ENCODE assay signal across 9 mouse cellular contexts in genomic region chr8:70570990-70571389, GRCm38 (mm10). TPM values are rescaled to one million over a fixed set of nuclear protein-coding genes. Genes with fewer than 3 reads are reported as not detected.
DNase-seq lines count a peak whose midpoint lies in the region; ATAC-seq and TF ChIP-seq lines count a peak whose summit lies in the region.
"Had no signal": no experiment of that assay in that cellular context is flagged by ENCODE, and none has a peak within 500 bp of the region (broad histone marks: within the 10 kb centered on the region; RNA-seq: fewer than 3 reads in every experiment).

No protein-coding gene starts in this region.

- 0 out of 2 replicates have a peak, but pooled peaks have one; percentile 1 for TF ChIP-seq CTCF in lung, adult 2 months (IDR thresholded peaks at IDR 0.05; ENCODE audit: insufficient read depth, low read length)

- TF ChIP-seq POLR2A in lung, adult 2 months (IDR thresholded peaks at IDR 0.05; ENCODE audit: borderline replicate concordance, extremely low read depth, low read depth, low read length) = no peak

- H3K27ac ChIP-seq in forebrain, embryonic 11.5 days (ENCODE audit: low read depth, low read length) = no peak overlapping the region
- H3K27ac ChIP-seq: macrophage had no signal

- no peak overlapping the region for H3K4me3 ChIP-seq in lung, adult 2 months (replicated peaks; ENCODE audit: extremely low read depth, low read depth, low read length)
- no peak overlapping the region for H3K4me3 ChIP-seq in forebrain, embryonic 11.5 days (ENCODE audit: low read depth, low read length)

- H3K4me2 ChIP-seq in forebrain, embryonic 11.5 days (ENCODE audit: low read depth, low read length, severe bottlenecking) = no peak overlapping the region

- no peaks in the 10 kb centered on the region; the same call in 1 of the 2 replicates for H3K36me3 ChIP-seq in forebrain, embryonic 11.5 days (ENCODE audit: control insufficient read depth, insufficient read depth, low read length)

- intact Hi-C loops in heart, postnatal 36 days (cut with DNase I) = no loop called here

- H3K4me1 ChIP-seq in lung, adult 2 months (ENCODE audit: control insufficient read depth, insufficient read depth, low read length) = peaks cover 11% of the 10 kb centered on the region
- H3K4me1 ChIP-seq in forebrain, embryonic 11.5 days (replicated peaks; ENCODE audit: control insufficient read depth, insufficient read depth, low read length) = no peaks in the 10 kb centered on the region

- WGBS in lung, adult 2 months = 60% methylated on average over 6 of the region's 6 CpGs
- WGBS in forebrain, embryonic 11.5 days = 87% methylated on average over 6 of the region's 6 CpGs

- H3K27me3 ChIP-seq in forebrain, embryonic 11.5 days (ENCODE audit: control insufficient read depth, insufficient read depth, low read length) = no peaks in the 10 kb centered on the region

- no peak overlapping the region for H3K9ac ChIP-seq in forebrain, embryonic 11.5 days (ENCODE audit: low read length)

- DNase-seq in lung, adult 2 months = no peak
- DNase-seq in lung, postnatal 4 days = no peak
- DNase-seq in cerebellum, adult 9-10 months = peak; percentile 74
- peak; percentile 68 to 86 for DNase-seq in heart, adult 18-20 months
- peak; percentile 42 to 57 for DNase-seq in heart, postnatal 36 days
- DNase-seq in urinary bladder, adult 18-20 months (ENCODE audit: low spot score in 2 of 2) = no peak
- DNase-seq in forebrain, embryonic 11.5 days (ENCODE audit: low spot score) = no peak
- DNase-seq: kidney, postnatal 14 days had no signal

- ATAC-seq in forebrain, embryonic 11.5 days (replicated peaks; ENCODE audit: low FRiP score) = no peak

- H3K9me3 ChIP-seq in forebrain, embryonic 11.5 days (ENCODE audit: control insufficient read depth, low read length) = no peaks in the 10 kb centered on the region

RNA-seq across cellular contexts. Expression of gene Isyna1, which starts 23.2 kb away (rescaled TPM):
- polyA plus RNA-seq in lung, adult 2 months (2012; rRNA removed) = 102 and 112 TPM in 2 replicates
- total RNA-seq in heart, adult 18-20 months (2021) = 10 to 100 TPM; 15.4 to 28.2 TPM
- total RNA-seq in heart, postnatal 36 days (2021) = 10 to 100 TPM; 22.2 to 25.8 TPM
- polyA plus RNA-seq in forebrain, embryonic 11.5 days (2014; fragmentation: Nextera tagmentation; extraction: Ambion mirVana) = 98.1 and 109 TPM in 2 replicates

RNA-seq across cellular contexts. Expression of gene Ell, which starts 31.7 kb away (rescaled TPM):
- polyA plus RNA-seq in lung, adult 2 months (2012; rRNA removed) = 29.6 and 32.9 TPM in 2 replicates
- total RNA-seq in heart, adult 18-20 months (2021) = 10 to 100 TPM; 10.9 to 12.0 TPM
- 10 to 100 TPM; 12.0 to 12.1 TPM for total RNA-seq in heart, postnatal 36 days (2021)
- polyA plus RNA-seq in forebrain, embryonic 11.5 days (2014; fragmentation: Nextera tagmentation; extraction: Ambion mirVana) = 21.8 and 22.2 TPM in 2 replicates

RNA-seq across cellular contexts. Expression of gene Ssbp4, which starts 37.7 kb away (rescaled TPM):
- 228 and 351 TPM in 2 replicates for polyA plus RNA-seq in lung, adult 2 months (2012; rRNA removed)
- total RNA-seq in heart, adult 18-20 months (2021) = 10 to 100 TPM; 29.9 to 35.7 TPM
- 10 to 100 TPM; 28.9 to 35.0 TPM for total RNA-seq in heart, postnatal 36 days (2021)
- 113 and 127 TPM in 2 replicates for polyA plus RNA-seq in forebrain, embryonic 11.5 days (2014; fragmentation: Nextera tagmentation; extraction: Ambion mirVana)

RNA-seq across cellular contexts. Expression of gene Kxd1, which starts 43.2 kb away (rescaled TPM):
- 48.7 and 54.6 TPM in 2 replicates for polyA plus RNA-seq in lung, adult 2 months (2012; rRNA removed)
- 100 to 1,000 TPM in 1 of 2 experiments, 10 to 100 TPM in 1; 92.4 to 107 TPM for total RNA-seq in heart, adult 18-20 months (2021)
- total RNA-seq in heart, postnatal 36 days (2021) = 10 to 100 TPM; 88.4 to 91.4 TPM
- polyA plus RNA-seq in forebrain, embryonic 11.5 days (2014; fragmentation: Nextera tagmentation; extraction: Ambion mirVana) = 56.0 and 59.9 TPM in 2 replicates

RNA-seq across cellular contexts. Expression of gene Fkbp8, which starts 43.5 kb away (rescaled TPM):
- 361 and 369 TPM in 2 replicates for polyA plus RNA-seq in lung, adult 2 months (2012; rRNA removed)
- total RNA-seq in heart, adult 18-20 months (2021) = 100 to 1,000 TPM; 120 to 129 TPM
- total RNA-seq in heart, postnatal 36 days (2021) = 100 to 1,000 TPM; 133 to 138 TPM
- 268 and 290 TPM in 2 replicates for polyA plus RNA-seq in forebrain, embryonic 11.5 days (2014; fragmentation: Nextera tagmentation; extraction: Ambion mirVana)

Comparison
In these comparisons a context has a peak if more than half of its experiments do, and no peak if none do; other contexts are left out.
1. DNase-seq: peak in cerebellum, adult 9-10 months (single experiment), heart, adult 18-20 months (2 of 2) and heart, postnatal 36 days (2 of 2); none in lung, adult 2 months (single experiment), lung, postnatal 4 days (0 of 2), urinary bladder, adult 18-20 months (0 of 2) and forebrain, embryonic 11.5 days (single experiment).